8 mouse cellular contexts compared by ENCODE assay signal in the genomic region with DNA sequence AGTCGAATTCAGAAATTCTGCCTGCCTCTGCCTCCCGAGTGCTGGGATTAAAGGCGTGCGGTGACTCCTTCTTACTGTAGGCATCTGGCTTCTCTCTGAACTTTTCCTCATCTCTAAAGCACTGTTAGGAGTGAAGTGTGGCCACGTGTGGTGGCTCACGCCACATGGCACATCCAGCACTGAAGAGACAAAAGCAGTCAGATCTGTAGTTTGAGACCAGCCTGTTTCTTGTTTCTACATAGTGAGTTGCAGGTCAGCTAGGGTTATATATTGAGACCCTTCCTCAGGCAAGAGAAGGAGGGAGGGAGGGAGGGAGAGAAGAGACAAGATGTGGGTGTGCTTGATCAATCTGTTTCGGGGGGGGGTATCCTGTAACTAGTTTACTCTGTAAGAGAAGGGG. TPM values are rescaled to one million over a fixed set of nuclear protein-coding genes. Genes with fewer than 3 reads are reported as not detected.
DNase-seq lines count a peak whose midpoint lies in the region; ATAC-seq and TF ChIP-seq lines count a peak whose summit lies in the region.

A gene (minus strand): TSS at position 101 of the 400 bp plus-strand sequence.

- no peak for ATAC-seq in forebrain, postnatal 0 days
- ATAC-seq in hindbrain, embryonic 15.5 days (ENCODE audit: low FRiP score, low read depth): no peak
- ATAC-seq in liver, postnatal 0 days: no peak

- H3K9me3 ChIP-seq in MEL (replicated peaks; ENCODE audit: insufficient read depth, low read length): no peaks in the 10 kb centered on the region
- no peaks in the 10 kb centered on the region for H3K9me3 ChIP-seq in forebrain, postnatal 0 days (ENCODE audit: low read length)
- no peaks in the 10 kb centered on the region for H3K9me3 ChIP-seq in hindbrain, embryonic 15.5 days
- no peaks in the 10 kb centered on the region for H3K9me3 ChIP-seq in liver, postnatal 0 days (ENCODE audit: low read length)

- no peak for DNase-seq in cerebellum, adult 2 months
- DNase-seq in cerebellum, postnatal 36 days: no peak
- DNase-seq in MEL (ENCODE audit: low read depth, low spot score): no peak
- no peak for DNase-seq in forebrain, postnatal 0 days
- no peak for DNase-seq in liver, postnatal 0 days
- DNase-seq in ovary, postnatal 10 days (ENCODE audit: low spot score): no peak
- DNase-seq in embryo, embryonic 9.5 days (ENCODE audit: extremely low spot score): no peak

- H3K36me3 ChIP-seq in MEL (ENCODE audit: control insufficient read depth in 1 of 2, insufficient read depth in 2 of 2, low read length in 2 of 2): peaks cover 0 to 10% of the 10 kb centered on the region in 2 experiments; a peak in 2 of 4 replicates
- no peaks in the 10 kb centered on the region for H3K36me3 ChIP-seq in forebrain, postnatal 0 days (ENCODE audit: insufficient read depth)
- H3K36me3 ChIP-seq in hindbrain, embryonic 15.5 days: no peaks in the 10 kb centered on the region
- no peaks in the 10 kb centered on the region for H3K36me3 ChIP-seq in liver, postnatal 0 days (replicated peaks; ENCODE audit: insufficient read depth, low read length)

- no peak for TF ChIP-seq RAD21 in MEL (IDR thresholded peaks at IDR 0.05; ENCODE audit: low read depth, low read length)

- H3K4me3 ChIP-seq in cerebellum, adult 2 months (replicated peaks; ENCODE audit: insufficient read depth, low read depth, low read length): peak within 1 kb of the TSS; percentile 84
- H3K4me3 ChIP-seq in MEL (ENCODE audit: control insufficient read depth in 1 of 2, insufficient read depth in 1 of 2, low read depth in 2 of 2, low read length in 2 of 2): peak within 1 kb of the TSS; percentile 75 to 76
- H3K4me3 ChIP-seq in forebrain, postnatal 0 days (ENCODE audit: low read depth, low read length): peak within 1 kb of the TSS; percentile 38; the same call in 1 of the 2 replicates
- peak within 1 kb of the TSS; percentile 45 for H3K4me3 ChIP-seq in hindbrain, embryonic 15.5 days
- peak within 1 kb of the TSS; percentile 40 for H3K4me3 ChIP-seq in liver, postnatal 0 days (ENCODE audit: low read depth, low read length)

- no peaks in the 10 kb centered on the region for H3K27me3 ChIP-seq in cerebellum, adult 2 months (ENCODE audit: control insufficient read depth, insufficient read depth, low read length)
- no peaks in the 10 kb centered on the region for H3K27me3 ChIP-seq in MEL (ENCODE audit: control insufficient read depth in 1 of 2, insufficient read depth in 2 of 2, low read length in 2 of 2)
- no peaks in the 10 kb centered on the region for H3K27me3 ChIP-seq in forebrain, postnatal 0 days (ENCODE audit: insufficient read depth, low read length)
- no peaks in the 10 kb centered on the region for H3K27me3 ChIP-seq in hindbrain, embryonic 15.5 days
- no peaks in the 10 kb centered on the region for H3K27me3 ChIP-seq in liver, postnatal 0 days (ENCODE audit: insufficient read depth, low read length)

- WGBS in cerebellum, adult 2 months: 83% methylated on average over 7 of the region's 7 CpGs
- WGBS in forebrain, postnatal 0 days: 86% methylated on average over 7 of the region's 7 CpGs
- 87% methylated on average over 7 of the region's 7 CpGs for WGBS in hindbrain, embryonic 15.5 days
- 75% methylated on average over 7 of the region's 7 CpGs for WGBS in liver, postnatal 0 days (ENCODE audit: insufficient replicate concordance)

- no peak for TF ChIP-seq EP300 in MEL (IDR thresholded peaks at IDR 0.05; ENCODE audit: low read depth in 1 of 2, low read length in 2 of 2)
- no peak for TF ChIP-seq EP300 in liver, postnatal 0 days (IDR thresholded peaks at IDR 0.05; ENCODE audit: low read depth)

- H3K79me2 ChIP-seq in MEL (ENCODE audit: control insufficient read depth, insufficient read depth, low read length, poor library complexity): no peaks in the 10 kb centered on the region; the same call in 1 of the 2 replicates

- no peak within 1 kb of the TSS for H3K27ac ChIP-seq in cerebellum, adult 2 months (ENCODE audit: insufficient read depth, low read length)
- H3K27ac ChIP-seq in MEL (ENCODE audit: control insufficient read depth, low read depth, low read length): no peak within 1 kb of the TSS
- no peak within 1 kb of the TSS for H3K27ac ChIP-seq in forebrain, postnatal 0 days (ENCODE audit: low read depth, low read length)
- no peak within 1 kb of the TSS for H3K27ac ChIP-seq in hindbrain, embryonic 15.5 days (replicated peaks)
- H3K27ac ChIP-seq in liver, postnatal 0 days (ENCODE audit: low read depth): no peak within 1 kb of the TSS

- peak within 1 kb of the TSS; percentile 60 for H3K4me2 ChIP-seq in forebrain, postnatal 0 days (ENCODE audit: low read depth)
- peak within 1 kb of the TSS; percentile 80 for H3K4me2 ChIP-seq in hindbrain, embryonic 15.5 days
- H3K4me2 ChIP-seq in liver, postnatal 0 days (ENCODE audit: low read depth, low read length): peak within 1 kb of the TSS; percentile 72

- no peak for TF ChIP-seq CTCF in cerebellum, adult 2 months (IDR thresholded peaks at IDR 0.05; ENCODE audit: borderline replicate concordance, insufficient read depth, low read depth, low read length)
- no peak for TF ChIP-seq CTCF in MEL (IDR thresholded peaks at IDR 0.05 in 2 of 3, conservative IDR thresholded peaks at IDR 0.05 in 1 of 3; ENCODE audit: control insufficient read depth in 1 of 3, insufficient read depth in 1 of 3, low read depth in 2 of 3, low read length in 3 of 3, poor library complexity in 1 of 3, severe bottlenecking in 1 of 3)
- no peak for TF ChIP-seq CTCF in forebrain, postnatal 0 days (IDR thresholded peaks at IDR 0.05; ENCODE audit: low read depth)
- TF ChIP-seq CTCF in liver, postnatal 0 days (IDR thresholded peaks at IDR 0.05; ENCODE audit: low read depth): no peak

- H3K9ac ChIP-seq in MEL (ENCODE audit: control insufficient read depth, low read depth, low read length, poor library complexity, severe bottlenecking): peak within 1 kb of the TSS; percentile 59
- no peak within 1 kb of the TSS for H3K9ac ChIP-seq in forebrain, postnatal 0 days
- no peak within 1 kb of the TSS for H3K9ac ChIP-seq in hindbrain, embryonic 15.5 days
- H3K9ac ChIP-seq in liver, postnatal 0 days (replicated peaks): no peak within 1 kb of the TSS

- peaks cover 6% of the 10 kb centered on the region; the same call in 1 of the 2 replicates for H3K4me1 ChIP-seq in cerebellum, adult 2 months (ENCODE audit: control insufficient read depth, insufficient read depth, low read length)
- peaks cover 6 to 15% of the 10 kb centered on the region in 2 experiments for H3K4me1 ChIP-seq in MEL (ENCODE audit: control insufficient read depth in 1 of 2, insufficient read depth in 2 of 2, low read length in 2 of 2)
- H3K4me1 ChIP-seq in forebrain, postnatal 0 days (ENCODE audit: insufficient read depth): no peaks in the 10 kb centered on the region
- peaks cover 7% of the 10 kb centered on the region for H3K4me1 ChIP-seq in hindbrain, embryonic 15.5 days (replicated peaks)
- H3K4me1 ChIP-seq in liver, postnatal 0 days (ENCODE audit: insufficient read depth): peaks cover 11% of the 10 kb centered on the region

- no peak for TF ChIP-seq POLR2A in cerebellum, adult 2 months (IDR thresholded peaks at IDR 0.05; ENCODE audit: borderline replicate concordance, insufficient read depth, low read length)
- TF ChIP-seq POLR2A in MEL (IDR thresholded peaks at IDR 0.05; ENCODE audit: control insufficient read depth in 1 of 2, insufficient read depth in 1 of 2, low read depth in 1 of 2, low read length in 2 of 2, poor library complexity in 1 of 2): no peak

TF ChIP-seq in MEL, 35 proteins besides CTCF, POLR2A, EP300 and RAD21:
- TF ChIP-seq SMC3 (IDR thresholded peaks at IDR 0.05; ENCODE audit: low read depth, low read length) (no peak), ZKSCAN1 (IDR thresholded peaks at IDR 0.05; ENCODE audit: low read depth, low read length) (no peak), JUND (IDR thresholded peaks at IDR 0.05; ENCODE audit: low read depth, low read length) (no peak), NELFE (IDR thresholded peaks at IDR 0.05; ENCODE audit: low read depth, low read length) (no peak), ZMIZ1 (IDR thresholded peaks at IDR 0.05; ENCODE audit: low read depth, low read length) (no peak), TCF12 (IDR thresholded peaks at IDR 0.05; ENCODE audit: low read depth, low read length) (no peak), CHD2 (IDR thresholded peaks at IDR 0.05; ENCODE audit: low read length) (no peak), HCFC1 (IDR thresholded peaks at IDR 0.05; ENCODE audit: low read depth, low read length) (no peak), GABPA (IDR thresholded peaks at IDR 0.05; ENCODE audit: low read depth, low read length) (no peak), RCOR1 (IDR thresholded peaks at IDR 0.05; ENCODE audit: low read depth, low read length) (no peak), POLR2AphosphoS5 (IDR thresholded peaks at IDR 0.05; ENCODE audit: borderline replicate concordance, low read depth, low read length) (no peak), BHLHE40 (IDR thresholded peaks at IDR 0.05; ENCODE audit: borderline replicate concordance, low read depth, low read length) (no peak), MYC (IDR thresholded peaks at IDR 0.05; ENCODE audit: low read depth, low read length) (no peak)

RNA-seq across cellular contexts. Expression of the gene that starts here (rescaled TPM):
- 54.4 and 55.5 TPM in 2 replicates for polyA plus RNA-seq in cerebellum, adult 2 months (2012; rRNA removed)
- 182 and 207 TPM in 2 replicates for total RNA-seq in MEL (2012; rRNA removed)
- 100 to 1,000 TPM in 1 of 2 experiments, not detected in 1; 159 TPM for polyA plus RNA-seq in MEL (2012; ENCODE audit: insufficient read depth in 1 of 2, insufficient read length in 2 of 2, low read depth in 1 of 2, low replicate concordance in 2 of 2, missing spikeins in 1 of 2)
- 21.7 and 28.9 TPM in 2 replicates for total RNA-seq in forebrain, postnatal 0 days (2014; rRNA removed)
- 23.7 and 25.6 TPM in 2 replicates for polyA plus RNA-seq in forebrain, postnatal 0 days (2015; fragmentation: Nextera tagmentation; extraction: Ambion mirVana)
- 29.8 and 34.3 TPM in 2 replicates for polyA plus RNA-seq in hindbrain, embryonic 15.5 days (2015; fragmentation: Nextera tagmentation; extraction: Ambion mirVana)
- polyA plus RNA-seq in liver, postnatal 0 days (2015; fragmentation: Nextera tagmentation; extraction: Ambion mirVana): 9.4 and 11.2 TPM in 2 replicates
